Mouse (Mus musculus) cerebellum, postnatal 14 days (tissue): ENCODE data around the gene Efhd1.

Experiments used
- DNase-seq, 2 experiments: peaks; one replicate each; pipeline ENCODE4 v3.0.0; 2021; ENCODE audit warnings: mixed read lengths in 2 of 2

Efhd1 gene

DNA sequence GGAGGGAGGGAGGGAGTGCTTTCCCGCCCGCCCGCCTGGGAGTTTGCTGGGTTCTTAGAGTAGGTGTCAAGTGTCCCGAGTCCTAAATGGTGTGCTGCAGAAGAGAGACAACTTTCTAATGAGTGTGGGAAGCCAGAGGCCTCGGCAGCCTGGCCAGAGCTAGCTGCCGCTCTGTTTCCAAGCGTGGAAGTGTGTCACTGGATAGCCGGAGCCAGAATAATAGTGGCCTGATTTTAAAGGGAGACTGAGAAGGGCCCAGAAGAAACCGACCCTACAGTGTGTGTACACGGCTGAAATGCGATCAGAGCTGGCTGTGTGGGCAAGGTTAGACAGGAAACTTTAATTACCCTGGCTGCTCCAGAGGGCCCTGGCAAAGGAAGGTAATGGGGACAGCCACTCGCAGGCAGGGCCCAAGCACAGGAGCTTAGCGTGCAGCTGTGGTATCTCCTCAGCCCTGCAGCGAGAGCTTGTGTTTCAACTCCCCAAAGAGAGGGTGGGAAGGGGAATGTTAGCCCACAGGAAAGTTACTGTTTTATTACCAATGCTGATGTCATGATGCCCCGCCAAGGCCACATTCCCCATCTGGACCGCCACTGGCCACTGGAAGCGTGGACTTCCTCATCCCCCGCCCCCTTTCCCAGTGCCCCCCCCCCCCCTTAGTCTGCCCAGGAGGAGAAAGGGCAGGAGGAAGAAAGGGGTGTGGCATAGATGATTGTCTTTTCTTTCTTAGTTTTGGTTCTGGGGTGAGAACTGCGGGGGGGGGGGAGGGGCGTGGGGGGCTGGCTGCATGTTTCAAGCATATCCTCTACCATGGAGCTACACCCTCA is 6.7 kb downstream of the Efhd1 start:
- no peak for DNase-seq

DNA sequence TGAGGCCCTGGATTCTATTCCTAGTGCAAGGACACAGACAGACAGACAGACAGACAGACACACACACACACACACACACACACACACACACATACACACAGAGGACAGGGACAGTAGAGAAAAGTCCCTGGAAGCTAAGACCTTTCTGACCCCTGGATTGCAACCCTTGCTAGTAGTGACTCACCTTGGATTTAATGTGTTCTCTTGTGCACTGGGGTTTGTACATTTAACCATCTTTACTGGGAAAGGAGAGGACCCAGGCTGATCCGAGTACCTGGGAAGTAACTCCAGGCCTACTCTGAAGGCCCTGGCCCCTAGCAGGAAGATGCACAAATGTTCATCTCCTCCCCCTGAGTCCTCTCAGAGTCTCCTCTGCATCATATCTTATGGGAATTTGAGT is 7.4 kb downstream of the Efhd1 start:
- no peak for DNase-seq

GRCm38 (mm10) chr1:87272462-87272861 is 8.3 kb downstream of the Efhd1 start:
- DNase-seq = no peak

- DNase-seq = peak; percentile 72 to 78
These were observed 9.4 kb downstream of the Efhd1 start for GRCm38 (mm10) chr1:87273514-87273942.

GRCm38 (mm10) chr1:87274134-87274533 is 10.0 kb downstream of the Efhd1 start:
- peak in 1 of 2 experiments; percentile 38 for DNase-seq

DNA sequence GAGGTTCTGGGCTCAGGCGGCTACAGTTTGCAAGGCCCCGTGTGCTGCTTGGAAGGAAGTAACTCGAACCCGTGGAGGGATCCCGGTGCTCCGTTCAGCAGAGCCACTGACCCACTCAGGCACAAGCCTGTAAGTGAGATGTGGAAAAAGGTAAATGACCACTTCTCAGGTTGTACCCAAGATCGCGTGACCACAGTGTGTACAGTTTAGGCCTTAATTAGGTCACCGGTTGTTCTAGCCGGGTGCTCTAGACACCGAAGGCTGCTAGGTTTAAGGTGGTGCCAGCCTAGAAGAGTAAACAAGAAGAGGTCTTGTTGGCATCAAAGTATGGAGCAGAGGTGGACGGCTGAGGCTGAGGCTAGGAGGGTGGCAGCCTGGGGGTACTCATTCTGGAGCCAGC is 11.0 kb downstream of the Efhd1 start:
- no peak for DNase-seq

DNA sequence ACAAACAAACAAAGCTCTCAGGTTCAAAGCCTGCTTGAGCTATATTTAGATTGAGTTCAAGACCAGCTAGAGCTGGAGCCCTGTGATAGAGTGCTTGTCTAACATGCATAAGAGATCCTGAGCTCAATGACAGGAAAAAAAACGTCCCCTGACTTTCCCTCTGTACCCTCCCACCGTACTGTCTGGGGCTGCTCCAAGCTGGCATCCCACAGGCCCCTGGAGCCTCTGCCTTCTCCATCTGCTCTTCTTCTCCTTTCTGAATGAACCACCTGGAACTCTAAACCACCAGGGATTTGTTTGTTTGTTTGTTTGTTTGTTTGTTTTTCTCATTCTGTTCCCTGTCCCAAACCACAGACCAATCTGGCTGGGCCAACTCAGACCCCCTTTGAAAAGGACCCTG is 11.9 kb downstream of the Efhd1 start:
- peak; percentile 47 to 57 for DNase-seq

- DNase-seq = no peak
These were observed 16.1 kb downstream of the Efhd1 start for GRCm38 (mm10) chr1:87280281-87280680.

- DNase-seq = no peak
These were observed 17.6 kb downstream of the Efhd1 start for GRCm38 (mm10) chr1:87281599-87282412.

DNA sequence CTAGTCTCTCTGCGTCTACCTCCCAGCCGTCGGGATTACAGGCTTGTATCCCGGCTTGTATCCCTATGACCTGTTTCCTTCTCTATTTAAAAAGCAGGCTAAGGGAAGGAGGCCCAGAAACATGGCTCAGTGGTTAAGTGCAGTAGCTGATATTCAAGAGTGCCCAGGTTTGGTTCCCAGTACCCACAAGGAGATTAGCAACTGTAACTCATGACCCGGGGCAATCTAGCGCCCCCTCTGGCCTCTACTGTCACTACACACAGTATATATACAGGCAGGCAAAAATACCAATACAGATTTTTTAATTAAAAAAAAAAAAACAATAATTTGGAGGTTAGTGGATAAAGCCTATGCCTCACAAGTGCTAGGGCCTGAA is 18.2 kb downstream of the Efhd1 start:
- no peak for DNase-seq

DNA sequence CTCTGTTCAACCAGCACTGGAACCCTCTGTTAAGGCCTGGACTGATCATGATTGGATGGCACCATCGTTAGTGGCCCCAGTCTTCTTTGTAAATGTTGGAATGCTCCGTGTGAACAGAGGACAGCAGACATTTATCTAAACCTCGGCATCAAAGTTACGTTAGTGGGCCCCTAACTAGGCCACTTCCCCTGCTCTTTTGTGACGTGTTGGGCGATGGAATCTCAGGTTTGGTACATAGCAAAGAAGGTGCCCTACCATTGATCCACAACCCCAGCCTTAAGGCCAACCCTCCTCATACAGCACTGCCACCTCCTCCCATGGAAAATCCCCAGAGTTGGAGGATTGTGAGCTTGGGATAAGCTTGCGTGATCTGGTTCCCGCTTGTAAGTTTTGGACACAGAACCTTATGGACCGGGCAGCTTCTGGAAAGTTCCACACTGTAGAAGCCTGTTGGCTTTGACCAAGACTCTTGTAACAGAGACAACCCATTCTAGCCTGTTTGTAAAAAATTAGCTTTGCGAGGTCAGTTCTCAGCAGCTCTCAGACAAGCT is 19.3 kb downstream of the Efhd1 start:
- no peak for DNase-seq

DNA sequence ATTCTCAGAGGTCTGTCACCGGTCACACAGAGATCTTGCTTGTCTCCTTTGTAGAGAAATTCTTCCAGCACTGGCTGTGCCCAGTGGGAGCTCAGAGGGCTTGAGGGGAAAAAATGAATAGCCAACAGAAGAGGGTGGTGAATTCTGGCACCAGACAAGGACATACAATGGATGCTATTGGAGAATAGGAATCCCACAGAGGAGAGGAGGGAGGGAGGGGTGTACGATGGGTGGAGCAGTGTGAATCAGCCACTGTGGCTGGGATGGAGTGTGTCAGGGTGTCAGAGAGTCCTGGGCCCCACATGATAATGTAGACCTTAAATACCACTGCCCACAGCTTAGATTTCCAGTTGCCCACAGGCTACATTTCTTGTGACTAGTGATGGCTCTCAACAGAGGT is 22.9 kb downstream of the Efhd1 start:
- DNase-seq = no peak

DNA sequence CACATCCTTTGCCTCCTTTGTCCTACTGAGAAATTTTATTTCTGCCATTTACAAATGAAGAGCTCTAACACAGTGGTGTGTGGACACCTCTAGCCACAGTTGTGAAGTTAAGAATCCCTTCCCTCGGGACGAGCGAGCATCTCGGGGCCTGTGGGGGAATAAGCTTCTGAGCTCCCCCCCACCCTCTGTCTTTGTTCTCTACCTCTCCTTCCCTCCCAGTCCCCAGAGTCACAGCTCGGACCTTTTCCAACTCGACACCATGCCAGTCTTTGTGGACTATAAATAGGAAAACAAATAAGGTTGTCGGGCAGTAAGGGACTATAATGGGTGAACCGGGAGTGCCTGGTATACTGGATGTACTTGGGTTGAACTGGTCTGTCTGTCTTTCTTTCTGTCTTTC is 27.3 kb downstream of the Efhd1 start:
- DNase-seq = peak in 1 of 2 experiments; percentile 43

- DNase-seq = peak; percentile 69 to 77
These were observed 28.4 kb downstream of the Efhd1 start for GRCm38 (mm10) chr1:87292420-87293190.

DNA sequence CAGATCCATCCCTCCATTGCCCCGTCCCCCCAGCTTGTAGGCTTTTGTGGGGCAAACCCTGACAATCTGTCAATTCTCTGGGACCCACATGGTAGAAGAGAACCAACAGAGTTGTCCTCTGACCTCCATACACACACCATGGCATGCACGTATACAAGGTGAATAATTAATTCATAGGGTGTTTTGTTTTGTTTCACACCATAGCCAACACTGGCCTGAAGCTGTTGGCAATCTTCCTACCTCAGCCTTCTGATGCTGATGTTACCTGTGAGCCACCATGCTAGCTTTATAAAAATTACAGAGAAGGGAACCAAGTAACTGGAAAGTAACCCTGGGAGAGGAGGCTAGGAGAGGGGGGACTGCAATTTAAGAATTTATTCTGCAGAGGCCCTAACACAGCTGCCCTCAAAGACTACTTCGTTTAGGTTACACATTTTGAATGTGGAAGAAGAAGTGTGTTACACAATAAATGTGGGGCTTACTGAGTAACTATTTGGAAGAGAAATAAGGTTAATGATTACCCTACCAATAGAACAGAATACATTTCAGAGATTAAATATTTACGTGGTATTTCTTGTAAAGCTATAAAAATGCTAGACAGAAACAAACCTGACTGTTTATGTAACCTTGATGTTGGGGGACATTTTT is 30.0 kb downstream of the Efhd1 start:
- DNase-seq = no peak

- DNase-seq = no peak
These were observed 30.8 kb downstream of the Efhd1 start for GRCm38 (mm10) chr1:87294951-87295350.

- peak; percentile 63 to 72 for DNase-seq
These were observed 33.3 kb downstream of the Efhd1 start for GRCm38 (mm10) chr1:87297346-87297925.

DNA sequence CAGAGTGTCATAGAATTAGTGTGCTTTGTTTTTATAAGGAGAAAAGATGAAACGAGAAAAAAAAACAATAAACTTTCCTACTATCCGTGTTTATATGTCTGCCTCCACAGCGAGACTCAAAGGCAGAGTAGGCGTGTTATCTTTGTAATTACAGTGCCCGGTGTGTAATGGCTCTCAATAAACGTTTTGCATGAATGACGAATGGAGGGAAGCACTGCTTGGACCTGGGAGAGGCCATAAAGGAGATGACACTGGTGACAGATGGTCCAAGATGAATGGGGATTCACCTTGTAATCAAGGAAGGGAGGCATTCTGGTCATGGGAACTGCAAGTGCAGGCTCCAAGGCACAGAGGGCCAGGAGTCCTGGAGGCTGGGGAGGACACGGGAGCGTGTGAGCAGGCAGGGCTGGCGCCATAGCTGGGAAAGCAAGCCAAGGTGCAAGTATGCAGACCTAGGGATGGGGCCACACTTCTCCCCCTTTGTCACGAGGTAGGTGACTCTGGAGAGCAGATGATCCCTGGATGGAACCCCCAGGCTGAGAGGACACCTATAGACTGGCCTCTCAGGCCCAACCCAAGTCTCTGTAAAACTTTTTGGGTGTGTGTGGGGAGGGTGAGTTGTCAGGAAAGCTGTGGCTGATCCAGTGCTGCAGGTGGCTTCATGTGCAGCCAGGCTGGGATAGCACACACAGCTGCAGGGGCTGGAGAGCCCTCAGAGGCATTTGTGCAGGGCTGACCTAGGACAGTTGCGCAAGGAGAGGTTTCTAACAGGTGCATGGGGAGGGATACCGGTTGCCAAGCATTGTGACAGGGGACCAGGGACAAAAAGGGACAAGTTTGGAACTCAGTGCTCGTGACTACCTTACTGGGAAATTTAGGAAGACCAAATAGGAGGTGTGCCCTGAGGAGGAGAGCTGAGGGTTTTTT is 36.5 kb downstream of the Efhd1 start:
- peak in 1 of 2 experiments; percentile 52 for DNase-seq

GRCm38 (mm10) chr1:87301971-87302370 is 37.8 kb downstream of the Efhd1 start:
- peak; percentile 87 to 92 for DNase-seq

DNA sequence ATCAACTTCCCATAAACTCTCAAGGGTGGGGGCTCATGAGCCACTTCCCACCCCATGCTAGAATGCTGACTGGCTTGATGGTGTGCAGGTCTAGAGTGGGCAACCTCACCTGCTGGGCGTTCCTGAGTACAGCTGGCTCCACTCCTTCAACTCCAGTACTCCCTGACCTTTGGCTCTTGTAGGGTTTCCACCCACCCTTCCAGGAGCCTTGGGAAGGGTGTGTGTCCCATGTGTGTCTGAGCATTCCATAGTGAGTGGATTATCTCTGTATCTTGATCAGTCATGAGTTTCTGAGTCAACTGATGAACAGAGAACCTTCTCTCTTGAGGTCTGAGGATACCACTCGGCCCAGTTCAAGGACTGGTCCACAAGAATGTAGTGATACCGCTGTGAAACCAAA is 44.8 kb downstream of the Efhd1 start:
- no peak for DNase-seq

GRCm38 (mm10) chr1:87309621-87310020 is 45.5 kb downstream of the Efhd1 start:
- no peak for DNase-seq
